Mouse (Mus musculus): ENCODE measurements around the gene Neurl3. TPM values are rescaled to one million over a fixed set of nuclear protein-coding genes. Genes with fewer than 3 reads are reported as not detected.
A peak's percentile ranks its signal among the peaks of the same experiment; 100 is the strongest.

Neurl3 gene
- polyA plus RNA-seq, 1 experiment: 9.9 TPM

DNA sequence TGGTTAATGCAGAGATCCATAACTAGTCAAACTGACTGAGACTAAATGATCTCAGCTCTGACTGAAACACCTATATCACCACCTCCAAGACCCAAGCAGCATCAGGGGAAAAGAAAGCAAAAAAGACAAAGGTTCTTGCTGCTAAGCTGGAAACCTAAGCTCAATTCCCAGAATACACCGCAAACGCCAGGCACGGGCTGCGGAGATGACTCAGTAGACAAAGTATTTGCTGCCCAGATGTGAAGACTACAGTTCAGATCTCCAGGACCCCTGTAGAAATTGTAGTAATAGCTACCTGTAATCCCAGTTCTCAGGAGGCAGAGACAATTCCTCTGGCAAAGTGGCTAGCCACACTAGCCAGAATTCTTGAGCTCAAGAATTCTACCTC, 29.7 kb downstream of the Neurl3 start:
- no peaks in the 10 kb centered on the region for H3K36me3 ChIP-seq (ENCODE audit: control insufficient read depth, insufficient read depth, low read length)
- no peak overlapping the region for H3K27ac ChIP-seq (ENCODE audit: insufficient read depth, low read depth, low read length)
- no peak for TF ChIP-seq POLR2A (IDR thresholded peaks at IDR 0.05; ENCODE audit: low read depth, low read length)
- TF ChIP-seq CTCF (conservative IDR thresholded peaks at IDR 0.05; ENCODE audit: insufficient read depth, insufficient read length, low read depth, low read length): no peak
- 74% methylated on average over 4 of the region's 4 CpGs for WGBS
- H3K4me1 ChIP-seq (ENCODE audit: control insufficient read depth, insufficient read depth, low read length): peaks cover 11% of the 10 kb centered on the region
- H3K4me3 ChIP-seq (ENCODE audit: insufficient read depth, low read depth, low read length): no peak overlapping the region
- no peak for DNase-seq
- H3K27me3 ChIP-seq (replicated peaks; ENCODE audit: control insufficient read depth, insufficient read depth, low read length): no peaks in the 10 kb centered on the region

DNA sequence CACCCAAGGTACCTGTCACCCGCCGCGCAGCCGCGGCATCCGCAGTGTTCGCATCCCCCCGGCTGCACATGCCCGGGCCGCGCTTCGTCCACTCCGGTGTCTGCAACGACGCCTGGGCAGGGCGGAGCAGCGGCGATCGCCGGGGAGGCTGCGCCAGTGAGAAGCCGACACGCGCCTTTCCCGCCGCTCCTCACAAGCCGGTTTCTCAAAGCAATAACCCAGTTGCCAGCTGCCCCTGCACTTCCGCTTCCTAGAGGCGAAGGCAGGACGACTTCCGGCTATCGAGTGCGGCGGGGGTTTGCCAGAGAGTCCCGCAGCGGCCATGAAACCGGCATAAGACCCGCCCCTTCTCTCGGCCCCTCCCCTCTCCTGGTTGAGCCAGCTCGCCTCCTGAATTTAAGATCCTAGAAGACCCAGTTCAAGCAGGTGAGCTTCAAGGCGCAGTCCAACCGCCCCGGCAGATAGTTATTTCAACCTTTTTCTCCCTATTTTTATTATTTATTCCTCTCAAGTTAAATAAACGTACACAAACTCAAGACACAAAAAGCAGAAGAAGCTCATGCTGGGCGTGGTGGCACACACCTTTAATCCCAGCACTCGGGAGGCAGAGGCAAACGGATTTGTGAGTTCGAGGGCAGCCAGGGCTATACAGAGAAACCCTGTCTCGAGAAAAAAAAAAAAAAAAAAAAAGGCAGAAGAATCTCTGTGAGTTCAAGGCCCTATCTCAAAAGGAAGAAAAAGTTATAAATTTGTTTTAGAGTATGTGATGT, 30.2 kb downstream of the Neurl3 start, which contains the start of gene Uggt1:
Gene Uggt1 (minus strand): TSS at position 663 of the 770 bp plus-strand sequence.
- peaks cover 11% of the 10 kb centered on the region for H3K4me1 ChIP-seq (ENCODE audit: control insufficient read depth, insufficient read depth, low read length)
- peak within 1 kb of the TSS; percentile 22 for H3K27ac ChIP-seq (ENCODE audit: insufficient read depth, low read depth, low read length)
- H3K27me3 ChIP-seq (replicated peaks; ENCODE audit: control insufficient read depth, insufficient read depth, low read length): no peaks in the 10 kb centered on the region
- under 1% methylated on average over 49 of the region's 49 CpGs for WGBS
- DNase-seq: peak; percentile 97
- no peaks in the 10 kb centered on the region for H3K36me3 ChIP-seq (ENCODE audit: control insufficient read depth, insufficient read depth, low read length)
- peak within 1 kb of the TSS; percentile 93 for H3K4me3 ChIP-seq (ENCODE audit: insufficient read depth, low read depth, low read length)
- TF ChIP-seq POLR2A (IDR thresholded peaks at IDR 0.05; ENCODE audit: low read depth, low read length): peak; percentile 17
- no peak for TF ChIP-seq CTCF (conservative IDR thresholded peaks at IDR 0.05; ENCODE audit: insufficient read depth, insufficient read length, low read depth, low read length)

DNA sequence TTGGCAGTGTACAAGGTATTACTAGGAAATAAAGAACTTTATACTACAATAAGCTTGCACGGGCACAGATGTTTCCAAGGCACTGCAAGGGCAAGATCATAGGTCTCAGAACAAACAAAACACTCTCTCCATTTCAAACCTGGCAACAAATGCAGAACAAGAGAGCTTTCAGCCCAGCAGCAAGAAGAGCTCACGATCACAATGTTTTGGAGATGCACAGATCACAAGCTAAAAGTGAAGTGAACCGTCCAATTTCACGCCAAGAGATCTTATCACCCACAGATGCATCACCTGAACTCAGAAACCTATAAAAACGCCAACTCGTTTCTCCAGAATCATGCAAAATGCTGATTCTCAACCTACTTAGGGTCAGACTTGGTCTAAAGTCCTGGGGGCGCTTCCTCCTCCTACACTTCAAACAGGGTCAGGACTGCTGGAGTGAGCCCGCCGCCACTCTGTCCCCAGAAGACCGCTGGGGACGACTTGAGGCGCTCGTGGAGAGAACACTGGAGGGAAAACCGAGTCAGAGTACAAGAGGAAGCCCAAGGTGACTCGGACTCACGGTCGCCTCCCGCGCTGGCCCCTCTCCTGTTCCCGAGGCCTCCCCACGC, 30.9 kb downstream of the Neurl3 start:
- WGBS: under 1% methylated on average over 21 of the region's 21 CpGs
- Histone ChIP-seq H3K27me3 (replicated peaks; ENCODE audit: control insufficient read depth, insufficient read depth, low read length) (no peaks in the 10 kb centered on the region), H3K36me3 (ENCODE audit: control insufficient read depth, insufficient read depth, low read length) (no peaks in the 10 kb centered on the region), H3K4me3 (ENCODE audit: insufficient read depth, low read depth, low read length) (peak overlapping the region; percentile 93), H3K4me1 (ENCODE audit: control insufficient read depth, insufficient read depth, low read length) (peaks cover 11% of the 10 kb centered on the region), H3K27ac (ENCODE audit: insufficient read depth, low read depth, low read length) (peak overlapping the region; percentile 22)
- no peak for DNase-seq
- no peak for TF ChIP-seq CTCF (conservative IDR thresholded peaks at IDR 0.05; ENCODE audit: insufficient read depth, insufficient read length, low read depth, low read length)
- TF ChIP-seq POLR2A (IDR thresholded peaks at IDR 0.05; ENCODE audit: low read depth, low read length): no peak

GRCm38 (mm10) chr1:36241903-36242429, 32.5 kb downstream of the Neurl3 start:
- no peaks in the 10 kb centered on the region for H3K27me3 ChIP-seq (replicated peaks; ENCODE audit: control insufficient read depth, insufficient read depth, low read length)
- WGBS: 51% methylated on average over 15 of the region's 15 CpGs
- no peak overlapping the region for H3K27ac ChIP-seq (ENCODE audit: insufficient read depth, low read depth, low read length)
- peaks cover 11% of the 10 kb centered on the region for H3K4me1 ChIP-seq (ENCODE audit: control insufficient read depth, insufficient read depth, low read length)
- no peak overlapping the region for H3K4me3 ChIP-seq (ENCODE audit: insufficient read depth, low read depth, low read length)
- H3K36me3 ChIP-seq (ENCODE audit: control insufficient read depth, insufficient read depth, low read length): no peaks in the 10 kb centered on the region
- TF ChIP-seq POLR2A (IDR thresholded peaks at IDR 0.05; ENCODE audit: low read depth, low read length) (no peak), CTCF (conservative IDR thresholded peaks at IDR 0.05; ENCODE audit: insufficient read depth, insufficient read length, low read depth, low read length) (no peak)
- no peak for DNase-seq

- Histone ChIP-seq H3K36me3 (ENCODE audit: control insufficient read depth, insufficient read depth, low read length) (no peaks in the 10 kb centered on the region), H3K27me3 (replicated peaks; ENCODE audit: control insufficient read depth, insufficient read depth, low read length) (no peaks in the 10 kb centered on the region), H3K4me3 (ENCODE audit: insufficient read depth, low read depth, low read length) (no peak overlapping the region), H3K4me1 (ENCODE audit: control insufficient read depth, insufficient read depth, low read length) (peaks cover 11% of the 10 kb centered on the region), H3K27ac (ENCODE audit: insufficient read depth, low read depth, low read length) (no peak overlapping the region)
- DNase-seq: no peak
- TF ChIP-seq CTCF (conservative IDR thresholded peaks at IDR 0.05; ENCODE audit: insufficient read depth, insufficient read length, low read depth, low read length): no peak
- TF ChIP-seq POLR2A (IDR thresholded peaks at IDR 0.05; ENCODE audit: low read depth, low read length): no peak
- 80% methylated on average over 6 of the region's 6 CpGs for WGBS
Measured at GRCm38 (mm10) chr1:36240176-36240575, 34.3 kb downstream of the Neurl3 start.

GRCm38 (mm10) chr1:36239396-36239795, 35.1 kb downstream of the Neurl3 start:
- 84% methylated on average over 10 of the region's 10 CpGs for WGBS
- no peaks in the 10 kb centered on the region for H3K36me3 ChIP-seq (ENCODE audit: control insufficient read depth, insufficient read depth, low read length)
- H3K27ac ChIP-seq (ENCODE audit: insufficient read depth, low read depth, low read length): no peak overlapping the region
- no peak overlapping the region for H3K4me3 ChIP-seq (ENCODE audit: insufficient read depth, low read depth, low read length)
- no peaks in the 10 kb centered on the region for H3K27me3 ChIP-seq (replicated peaks; ENCODE audit: control insufficient read depth, insufficient read depth, low read length)
- TF ChIP-seq CTCF (conservative IDR thresholded peaks at IDR 0.05; ENCODE audit: insufficient read depth, insufficient read length, low read depth, low read length): no peak
- no peak for TF ChIP-seq POLR2A (IDR thresholded peaks at IDR 0.05; ENCODE audit: low read depth, low read length)
- H3K4me1 ChIP-seq (ENCODE audit: control insufficient read depth, insufficient read depth, low read length): peaks cover 11% of the 10 kb centered on the region
- DNase-seq: no peak

GRCm38 (mm10) chr1:36235855-36236254, 38.6 kb downstream of the Neurl3 start:
- Histone ChIP-seq H3K4me1 (ENCODE audit: control insufficient read depth, insufficient read depth, low read length) (no peaks in the 10 kb centered on the region), H3K27me3 (replicated peaks; ENCODE audit: control insufficient read depth, insufficient read depth, low read length) (no peaks in the 10 kb centered on the region), H3K4me3 (ENCODE audit: insufficient read depth, low read depth, low read length) (no peak overlapping the region), H3K27ac (ENCODE audit: insufficient read depth, low read depth, low read length) (no peak overlapping the region), H3K36me3 (ENCODE audit: control insufficient read depth, insufficient read depth, low read length) (no peaks in the 10 kb centered on the region; the same call in 1 of the 2 replicates)
- 36% methylated on average over 2 of the region's 2 CpGs for WGBS
- no peak for TF ChIP-seq CTCF (conservative IDR thresholded peaks at IDR 0.05; ENCODE audit: insufficient read depth, insufficient read length, low read depth, low read length)
- no peak for TF ChIP-seq POLR2A (IDR thresholded peaks at IDR 0.05; ENCODE audit: low read depth, low read length)
- no peak for DNase-seq
